Mouse (Mus musculus): ENCODE measurements around the gene Ablim1.
A peak's percentile ranks its signal among the peaks of the same experiment; 100 is the strongest.

The Ablim1 gene

DNA sequence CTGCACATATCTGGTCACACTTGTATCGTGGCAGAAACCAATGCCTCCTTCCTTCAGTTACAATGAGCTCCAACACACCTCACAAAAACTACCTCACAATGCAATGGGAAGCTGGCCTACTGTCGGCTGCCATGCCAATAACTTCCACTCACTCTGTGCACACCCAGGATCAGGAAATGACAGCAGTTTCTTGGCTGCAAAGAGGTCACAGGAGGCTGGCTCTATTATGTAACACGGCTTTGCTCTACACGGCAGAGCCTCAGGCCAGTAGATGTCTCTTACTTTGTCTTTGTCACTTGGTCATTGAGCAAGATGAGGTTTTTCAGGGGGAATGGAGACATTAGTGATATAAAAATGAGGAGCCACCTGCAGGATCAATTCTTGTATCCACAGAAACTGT, 126.2 kb downstream of the Ablim1 start:
- DNase-seq (ENCODE audit: low spot score) = peak; percentile 59

GRCm38 (mm10) chr19:57185021-57185420, 129.7 kb downstream of the Ablim1 start:
- no peak for DNase-seq (ENCODE audit: low spot score)

GRCm38 (mm10) chr19:57182938-57183720, 131.6 kb downstream of the Ablim1 start:
- no peak for DNase-seq (ENCODE audit: low spot score)

DNA sequence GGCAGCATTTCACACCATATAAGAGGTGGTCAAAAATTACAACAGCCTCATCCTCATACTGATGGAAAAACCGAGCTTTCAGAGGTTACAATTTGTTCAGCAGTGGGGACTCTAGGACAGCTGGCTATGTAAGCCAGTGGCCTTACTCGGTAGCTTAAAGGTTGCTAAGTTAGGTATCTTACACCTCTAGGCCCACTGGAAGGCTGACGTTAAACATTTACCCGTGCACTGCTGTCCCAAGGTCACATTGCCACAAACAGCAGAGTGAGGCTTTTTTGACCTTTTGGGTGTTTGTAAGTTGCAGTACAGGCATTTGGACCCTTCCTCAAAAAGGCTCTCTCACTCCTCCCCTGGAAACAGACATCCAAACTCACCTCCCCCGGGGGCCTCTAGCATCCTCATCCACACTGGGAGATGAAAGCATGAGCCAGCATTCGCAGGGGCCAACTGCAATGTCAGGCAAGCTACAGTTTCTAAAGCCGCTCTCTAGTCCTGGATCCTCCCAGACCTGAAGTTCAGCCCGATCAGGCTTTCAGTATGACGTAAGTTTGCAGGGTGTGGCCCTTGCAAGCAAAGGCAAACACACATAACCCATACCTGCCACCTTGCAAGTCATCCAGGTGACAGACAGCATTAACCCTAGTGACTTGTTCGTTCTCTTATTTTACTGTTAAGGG, 132.7 kb downstream of the Ablim1 start:
- DNase-seq (ENCODE audit: low spot score) = peak; percentile 74

DNA sequence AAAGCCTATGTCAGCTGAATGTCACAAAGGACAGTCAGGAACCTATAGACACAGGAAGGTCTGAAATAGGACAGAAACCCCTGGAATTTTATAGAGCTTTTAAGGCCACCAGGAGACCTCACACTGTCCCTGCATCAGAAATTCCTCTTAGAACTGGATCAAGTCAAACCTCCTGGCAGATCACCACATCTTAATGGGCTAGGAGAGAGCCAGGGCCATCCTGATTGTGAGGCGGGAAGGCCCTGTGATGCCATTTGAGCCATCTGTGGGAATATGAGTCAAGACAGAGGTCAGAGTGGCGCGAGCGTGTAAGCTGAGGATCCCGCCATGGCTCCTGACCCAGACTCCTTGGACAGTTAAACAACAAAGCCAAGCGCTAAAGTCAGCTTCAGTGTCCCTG, 133.4 kb downstream of the Ablim1 start:
- no peak for DNase-seq (ENCODE audit: low spot score)

- DNase-seq (ENCODE audit: low spot score) = no peak
Observed at GRCm38 (mm10) chr19:57180908-57181307, 133.8 kb downstream of the Ablim1 start.

DNA sequence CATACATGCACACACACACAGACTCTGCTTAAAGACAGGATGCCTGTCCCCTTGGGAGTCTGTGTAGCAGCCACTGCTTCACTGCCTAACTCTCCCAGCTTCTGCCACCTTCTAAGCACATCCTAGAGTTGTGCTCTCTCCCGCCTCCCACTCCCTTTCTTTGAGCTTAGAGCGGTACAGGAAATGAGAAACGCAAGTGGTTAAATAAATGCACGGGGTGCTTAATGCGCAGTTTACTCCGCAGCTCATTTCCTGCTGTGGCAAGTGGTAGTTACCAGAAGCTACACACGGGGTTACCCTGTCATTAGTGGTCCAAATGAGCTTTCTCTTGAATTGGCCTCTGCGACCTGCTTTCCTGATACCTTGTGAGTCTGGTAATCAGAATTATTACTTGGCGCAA, 134.4 kb downstream of the Ablim1 start:
- DNase-seq (ENCODE audit: low spot score) = no peak

DNA sequence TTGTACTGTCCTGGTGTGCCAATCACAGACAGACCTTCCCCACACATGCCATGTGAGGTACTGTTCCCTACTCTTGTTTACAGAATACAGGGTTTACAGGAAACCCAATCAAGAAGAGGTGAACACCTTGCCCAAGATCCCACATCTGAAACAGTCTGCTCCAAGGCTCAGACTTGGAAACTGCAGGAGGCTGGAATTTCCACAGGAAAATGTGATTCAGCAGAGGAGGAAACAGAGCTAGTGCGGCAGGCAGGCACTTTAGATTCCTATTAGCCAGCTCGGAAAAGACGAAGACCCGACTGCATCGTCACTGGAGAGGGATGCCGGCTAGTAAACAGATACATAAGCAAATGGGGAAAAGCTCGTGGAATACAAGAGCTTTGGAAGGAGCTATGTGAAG, 135.4 kb downstream of the Ablim1 start:
- DNase-seq (ENCODE audit: low spot score) = no peak

GRCm38 (mm10) chr19:57177334-57177733, 137.4 kb downstream of the Ablim1 start:
- DNase-seq (ENCODE audit: low spot score) = no peak

DNA sequence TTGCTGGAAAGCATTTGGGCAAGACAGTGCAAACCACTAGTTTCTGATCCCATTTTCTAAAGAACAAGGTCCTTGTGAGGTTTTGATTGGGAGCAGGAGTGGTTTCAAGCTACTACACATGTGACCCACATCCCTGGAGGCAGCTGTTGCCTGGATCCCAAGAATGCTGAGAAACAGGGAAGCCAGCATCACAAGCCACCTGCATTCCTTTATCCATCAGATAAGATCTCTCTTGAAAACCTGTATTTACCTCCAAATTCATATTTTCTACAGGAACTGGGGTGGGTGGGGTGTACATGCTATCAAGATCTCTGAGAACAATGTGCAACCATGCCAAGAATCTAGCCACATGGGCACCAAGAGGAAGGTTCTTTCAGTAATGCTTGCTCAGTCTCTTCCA, 139.6 kb downstream of the Ablim1 start:
- no peak for DNase-seq (ENCODE audit: low spot score)

GRCm38 (mm10) chr19:57174541-57174940, 140.2 kb downstream of the Ablim1 start:
- DNase-seq (ENCODE audit: low spot score) = no peak

DNA sequence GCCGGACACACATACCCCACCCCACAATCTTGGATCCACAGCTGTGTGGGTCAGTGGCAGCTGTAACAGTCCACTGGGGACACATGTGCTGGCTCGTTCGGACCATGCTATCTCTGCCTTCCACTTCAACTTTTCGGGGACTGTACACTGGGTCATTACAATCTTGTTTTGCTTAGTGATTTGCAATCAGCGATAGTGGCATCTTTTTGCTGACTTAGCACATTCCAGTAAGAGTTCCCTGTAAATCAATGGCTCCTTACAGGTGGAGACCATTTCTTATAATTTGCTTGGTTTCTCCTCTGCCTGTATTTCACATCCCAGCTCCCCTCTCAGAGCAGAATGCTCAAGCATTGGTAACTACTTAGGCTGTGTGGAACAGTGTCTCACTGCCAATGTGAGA, 140.7 kb downstream of the Ablim1 start:
- no peak for DNase-seq (ENCODE audit: low spot score)

DNA sequence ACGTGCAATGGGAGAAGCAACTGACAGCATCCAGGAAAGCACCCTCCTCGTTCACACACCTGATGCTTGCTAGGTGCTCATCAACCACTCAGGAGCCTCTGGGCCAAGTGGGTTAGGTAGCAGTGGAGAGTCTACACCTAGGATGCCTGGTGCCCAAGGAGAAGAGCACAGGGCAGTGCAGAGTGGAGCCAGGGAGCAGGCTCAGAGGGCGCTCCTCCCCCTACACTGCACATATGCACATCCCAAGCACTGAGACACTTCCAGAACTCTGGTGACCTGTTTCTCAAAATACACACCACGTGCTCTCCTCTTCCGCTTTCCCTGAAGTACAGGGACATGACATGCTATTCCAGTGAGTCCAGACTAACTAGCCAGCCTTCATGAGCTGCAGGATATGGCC, 142.4 kb downstream of the Ablim1 start:
- no peak for DNase-seq (ENCODE audit: low spot score)

DNA sequence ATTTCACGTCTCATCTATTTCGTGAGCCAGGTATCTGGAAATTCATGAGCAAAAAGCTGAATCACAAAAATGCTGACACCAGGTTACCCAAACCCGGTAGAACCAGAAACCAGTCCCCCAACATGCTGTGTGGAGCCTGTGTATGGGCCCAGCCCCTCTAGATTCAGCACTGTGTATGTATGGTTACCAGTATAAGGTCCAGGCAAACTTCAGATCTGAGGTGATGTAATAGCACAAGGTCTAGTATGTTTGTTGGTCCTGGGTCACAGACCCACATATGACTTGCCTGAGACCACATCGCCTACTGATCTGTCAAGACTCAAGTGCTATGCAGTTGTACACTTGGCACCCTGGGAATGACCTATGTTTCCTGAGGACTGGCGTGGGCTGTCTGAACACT, 143.8 kb downstream of the Ablim1 start:
- DNase-seq (ENCODE audit: low spot score) = no peak

DNA sequence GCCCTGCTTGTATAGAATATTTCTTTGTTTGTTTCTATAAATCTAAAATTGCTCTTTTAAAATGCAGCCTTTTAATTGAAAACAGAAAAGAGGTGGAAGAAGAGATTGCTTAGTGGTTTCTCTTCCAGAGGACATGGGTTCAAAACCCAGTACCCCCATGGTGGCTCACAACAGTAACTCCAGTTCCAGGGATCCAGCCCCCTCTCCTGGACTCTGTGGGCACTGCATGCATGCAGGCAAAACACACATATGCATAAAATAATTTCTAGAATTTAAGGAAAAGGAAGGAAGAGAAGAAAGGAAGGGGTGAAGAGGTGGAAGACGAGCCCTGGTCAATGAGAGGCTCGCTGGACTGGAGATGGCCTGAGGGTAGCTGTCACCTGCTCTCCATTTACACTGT, 145.2 kb downstream of the Ablim1 start:
- DNase-seq (ENCODE audit: low spot score) = no peak

DNA sequence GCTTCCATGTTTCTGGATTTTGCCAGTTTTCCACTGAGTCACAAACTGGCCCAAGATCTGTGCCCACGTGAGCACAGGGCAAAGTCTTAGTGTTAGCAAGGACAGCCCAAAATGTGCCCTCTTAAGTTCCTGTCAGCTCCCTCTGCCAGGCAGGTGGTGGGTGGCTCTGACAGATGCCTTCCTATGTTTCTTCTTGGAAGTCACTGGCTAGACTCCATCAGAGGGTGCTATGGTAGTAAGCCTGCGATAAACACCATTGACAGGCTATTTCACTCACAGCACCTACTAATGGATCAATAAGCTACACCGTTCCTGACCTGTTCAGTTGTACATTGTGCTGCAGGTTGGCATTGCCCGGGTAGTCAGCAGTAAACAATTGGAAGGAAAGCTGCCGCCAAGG, 147.0 kb downstream of the Ablim1 start:
- no peak for DNase-seq (ENCODE audit: low spot score)

DNA sequence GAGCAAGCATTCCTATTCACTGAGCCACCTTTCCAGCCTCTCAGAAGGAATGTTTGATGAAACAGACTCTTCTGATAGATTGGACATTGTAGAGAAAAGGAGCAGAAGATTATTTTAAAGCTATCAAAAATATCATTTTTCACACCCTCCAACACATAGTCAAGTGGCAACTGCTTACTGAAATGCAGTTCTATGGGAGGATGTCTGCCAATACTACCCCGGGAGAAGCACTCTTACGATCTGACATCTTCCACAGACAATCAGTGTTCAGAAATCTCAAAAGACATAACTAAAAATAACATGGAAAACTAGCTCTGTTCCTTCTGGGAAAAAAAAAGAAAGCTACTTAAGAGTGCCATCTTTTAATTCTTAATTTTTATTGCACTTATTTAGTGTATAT, 149.8 kb downstream of the Ablim1 start:
- no peak for DNase-seq (ENCODE audit: low spot score)

DNA sequence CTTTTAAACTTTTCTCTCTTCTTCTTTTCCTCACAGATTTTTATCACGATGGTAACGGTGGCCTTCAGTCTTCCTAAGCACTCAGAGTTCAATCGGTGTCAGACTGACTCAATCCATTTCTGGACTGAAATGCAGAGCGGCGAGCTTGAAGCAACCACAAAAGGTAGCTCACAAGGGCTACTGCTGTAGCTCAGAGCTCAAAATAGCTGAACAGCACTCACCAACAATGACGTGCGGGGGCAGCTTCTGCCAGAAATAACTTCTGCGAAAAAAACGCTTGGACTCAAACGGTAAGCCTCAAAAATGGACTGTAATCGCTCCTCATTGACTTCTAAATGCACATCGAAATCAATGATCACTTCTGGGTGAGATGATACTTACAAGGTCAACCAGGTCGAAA, 151.4 kb downstream of the Ablim1 start:
- no peak for DNase-seq (ENCODE audit: low spot score)

- no peak for DNase-seq (ENCODE audit: low spot score)
Observed at GRCm38 (mm10) chr19:57161978-57162727, 152.6 kb downstream of the Ablim1 start.

DNA sequence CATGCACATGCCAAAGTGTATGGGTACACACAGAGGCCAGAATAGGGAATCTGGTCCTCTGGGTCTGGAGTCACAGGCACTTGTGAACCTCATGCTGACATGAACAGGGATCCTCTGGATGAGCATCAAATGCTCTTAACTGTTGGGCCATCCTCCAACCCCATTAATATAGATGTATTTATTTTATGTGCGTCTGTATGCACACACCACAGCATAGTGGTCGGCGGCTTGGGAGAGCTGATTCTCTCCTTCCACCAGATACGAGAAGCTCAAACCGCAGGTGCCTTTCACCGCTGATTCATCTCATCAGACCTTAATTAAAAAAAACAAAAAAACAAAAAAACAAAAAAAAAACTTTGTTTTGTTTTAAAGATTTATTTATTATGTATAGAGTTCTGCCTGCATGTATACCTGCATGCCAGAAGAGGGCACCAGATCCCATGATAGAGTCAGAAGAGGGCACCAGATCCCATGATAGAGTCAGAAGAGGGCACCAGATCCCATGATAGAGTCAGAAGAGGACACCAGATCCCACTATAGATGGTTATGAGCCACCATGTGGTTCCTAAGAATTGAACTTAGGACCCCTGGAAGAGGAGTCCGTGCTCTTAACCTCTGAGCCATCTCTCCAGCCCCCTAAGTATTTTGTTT, 153.6 kb downstream of the Ablim1 start:
- DNase-seq (ENCODE audit: low spot score) = peak; percentile 79

GRCm38 (mm10) chr19:57157731-57158343, 156.9 kb downstream of the Ablim1 start:
- no peak for DNase-seq (ENCODE audit: low spot score)
